Mouse (Mus musculus): ENCODE data around the gene N4bp2l2. TPM values are rescaled to one million over a fixed set of nuclear protein-coding genes. Genes with fewer than 3 reads are reported as not detected.
A peak's percentile ranks its signal among the peaks of the same experiment; 100 is the strongest.
"Not testable (repeated sequence)": the region's sequence is repeated elsewhere in the genome, so short reads cannot be mapped to it uniquely, and the experiment has no call there.

The N4bp2l2 gene
- polyA plus RNA-seq, 1 experiment from 2014 or later: 32.2 TPM

DNA sequence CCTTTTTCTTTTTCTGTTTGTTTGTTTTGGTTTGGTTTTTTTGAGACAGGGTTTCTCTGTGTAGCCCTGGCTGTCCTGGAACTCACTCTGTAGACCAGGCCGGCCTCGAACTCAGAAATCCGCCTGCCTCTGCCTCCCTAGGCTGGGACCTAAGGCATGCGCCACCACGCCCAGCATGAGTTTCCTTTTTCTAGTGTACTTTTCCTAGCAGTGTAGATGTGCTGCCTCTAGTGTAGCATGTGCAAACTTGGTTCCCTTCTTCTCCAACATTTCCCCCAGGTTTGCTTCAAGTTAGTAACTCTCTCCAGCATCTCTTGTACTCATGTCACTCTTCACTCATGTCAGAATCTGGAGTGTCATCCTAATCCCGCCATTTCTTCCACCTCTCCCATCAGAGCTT, 16.9 kb upstream of the N4bp2l2 start:
- ATAC-seq (ENCODE audit: insufficient number of reproducible peaks, insufficient read depth, low FRiP score, low read depth); H3K4me3 ChIP-seq (ENCODE audit: control insufficient read depth in 1 of 2, insufficient read depth in 1 of 2, low read depth in 1 of 2, low read length in 2 of 2): not testable (repeated sequence)
- WGBS: 91% methylated on average over 6 of the region's 6 CpGs

DNA sequence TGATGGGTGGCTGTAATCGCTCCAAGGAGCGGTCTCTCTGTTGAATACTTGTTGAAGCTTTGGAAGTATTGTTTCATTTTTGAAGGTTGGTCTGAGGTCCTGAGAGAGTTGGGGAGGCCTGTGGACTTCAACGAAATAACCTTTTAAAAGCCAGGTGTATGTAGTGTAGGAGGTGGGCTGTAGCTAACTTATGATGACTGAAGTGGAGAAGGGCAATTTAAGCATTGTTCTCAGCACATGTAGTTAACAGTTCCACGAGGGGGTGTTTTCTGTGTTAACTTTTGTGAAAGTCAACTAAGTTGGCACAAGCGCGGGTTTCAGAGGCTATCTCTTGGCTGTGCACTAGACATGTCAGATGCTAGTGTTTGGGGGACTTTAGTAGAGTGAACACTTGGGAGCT, 8.9 kb upstream of the N4bp2l2 start:
- no peaks in the 10 kb centered on the region for H3K27me3 ChIP-seq (ENCODE audit: control insufficient read depth, insufficient read depth, low read length)
- peak overlapping the region; percentile 90 for H3K9ac ChIP-seq (ENCODE audit: low read length)
- H3K27ac ChIP-seq (replicated peaks in 1 of 2; ENCODE audit: control insufficient read depth in 1 of 2, insufficient read depth in 1 of 2, low read depth in 2 of 2, low read length in 2 of 2): no peak overlapping the region
- WGBS: 37% methylated on average over 6 of the region's 6 CpGs
- H3K4me2 ChIP-seq (ENCODE audit: low read length): peak overlapping the region; percentile 71
- ATAC-seq (ENCODE audit: insufficient number of reproducible peaks, insufficient read depth, low FRiP score, low read depth): no peak
- H3K4me1 ChIP-seq (ENCODE audit: control insufficient read depth in 2 of 2, insufficient read depth in 2 of 2, low read length in 2 of 2): peaks cover 0 to 11% of the 10 kb centered on the region in 2 experiments; a peak in 3 of 4 replicates
- H3K36me3 ChIP-seq (ENCODE audit: control insufficient read depth, insufficient read depth, low read length): no peaks in the 10 kb centered on the region
- peak overlapping the region; percentile 72 to 95 for H3K4me3 ChIP-seq (ENCODE audit: control insufficient read depth in 1 of 2, insufficient read depth in 1 of 2, low read depth in 1 of 2, low read length in 2 of 2)
- no peaks in the 10 kb centered on the region for H3K9me3 ChIP-seq (ENCODE audit: control insufficient read depth, low read length)

More for the DNA sequence above, 16.9 kb upstream of the N4bp2l2 start:
- not testable (repeated sequence) for H3K27me3 ChIP-seq (ENCODE audit: control insufficient read depth, insufficient read depth, low read length); H3K36me3 ChIP-seq (ENCODE audit: control insufficient read depth, insufficient read depth, low read length); H3K9me3 ChIP-seq (ENCODE audit: control insufficient read depth, low read length); H3K9ac ChIP-seq (ENCODE audit: low read length); H3K4me1 ChIP-seq (ENCODE audit: control insufficient read depth in 2 of 2, insufficient read depth in 2 of 2, low read length in 2 of 2); H3K27ac ChIP-seq (replicated peaks in 1 of 2; ENCODE audit: control insufficient read depth in 1 of 2, insufficient read depth in 1 of 2, low read depth in 2 of 2, low read length in 2 of 2); H3K4me2 ChIP-seq (ENCODE audit: low read length)

DNA sequence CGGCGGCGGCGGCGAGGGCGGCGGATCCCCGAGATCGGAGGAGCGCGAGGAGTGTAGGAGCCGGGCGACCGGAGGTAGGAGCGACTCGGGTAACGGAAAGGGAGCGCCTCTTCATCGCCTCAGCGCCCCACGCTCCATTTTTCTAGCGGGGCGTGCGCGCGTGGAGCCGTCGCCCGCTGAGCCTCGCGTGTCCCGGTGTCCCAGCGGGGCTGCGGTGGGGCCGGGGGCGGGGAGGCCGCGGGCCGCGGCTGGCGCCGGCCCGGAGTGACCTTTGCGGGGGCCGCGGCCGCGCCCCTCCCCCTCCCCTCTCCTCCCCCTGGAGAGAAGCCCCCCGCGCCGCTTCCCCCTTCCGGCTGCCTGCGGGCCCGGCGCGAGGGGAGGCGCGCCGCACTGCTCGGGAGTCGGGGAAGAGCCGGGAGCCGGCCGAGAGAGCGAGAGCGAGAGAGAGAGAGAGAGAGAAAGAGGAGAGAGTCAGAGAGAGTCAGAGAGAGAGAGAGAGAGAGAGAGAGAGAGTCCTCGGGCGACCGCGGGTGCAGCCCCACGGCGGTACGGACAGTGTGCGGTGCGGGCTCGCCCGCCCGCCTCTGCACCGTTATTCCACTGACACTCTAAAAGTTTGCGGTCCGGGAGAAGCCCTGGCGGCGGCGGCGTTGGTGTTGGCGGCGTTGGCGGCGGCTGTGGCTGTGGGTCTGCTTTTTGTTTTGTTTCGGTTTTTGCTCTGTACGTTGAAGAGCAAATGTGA, 8.1 kb upstream of the N4bp2l2 start:
- H3K36me3 ChIP-seq (ENCODE audit: control insufficient read depth, insufficient read depth, low read length): no peaks in the 10 kb centered on the region

DNA sequence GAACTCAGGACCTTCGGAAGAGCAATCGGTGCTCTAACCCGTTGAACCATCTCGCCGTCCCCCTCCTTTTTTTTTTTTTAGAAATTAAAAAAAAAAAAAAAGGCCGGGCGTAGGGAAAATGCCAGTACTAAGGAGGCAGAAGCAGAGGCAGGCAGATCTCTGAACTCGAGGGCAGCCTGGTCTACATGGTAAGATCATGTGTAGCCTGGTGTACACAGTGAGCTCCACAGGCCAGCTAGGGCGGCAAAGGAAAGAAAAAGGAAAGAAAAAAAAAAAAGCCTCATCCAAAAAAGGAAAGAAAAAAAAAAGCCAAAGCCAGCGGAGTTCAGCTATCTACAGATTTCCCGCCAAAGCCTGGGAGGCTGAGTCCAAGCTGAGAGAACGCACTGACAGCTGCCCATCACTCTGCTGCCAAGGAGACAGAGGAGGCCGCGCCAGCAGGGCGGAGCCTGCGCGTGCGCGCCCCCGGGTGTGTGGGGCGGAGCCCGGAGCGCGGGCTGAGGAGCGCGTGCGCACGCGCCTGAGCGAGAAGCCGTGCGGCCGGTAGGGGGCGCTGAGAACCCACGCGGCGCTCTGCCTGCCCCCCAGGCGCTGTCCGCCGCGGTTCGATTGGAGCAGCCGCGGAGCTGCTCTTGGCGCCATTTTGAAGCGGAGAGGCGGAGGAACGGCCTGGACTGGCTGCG, 7.3 kb upstream of the N4bp2l2 start, which contains the start of gene Pds5b:
Gene Pds5b (plus strand): TSS at position 587 of the 683 bp plus-strand sequence.
- Histone ChIP-seq H3K9me3 (ENCODE audit: control insufficient read depth, low read length) (no peaks in the 10 kb centered on the region), H3K4me2 (ENCODE audit: low read length) (peak within 1 kb of the TSS; percentile 71), H3K36me3 (ENCODE audit: control insufficient read depth, insufficient read depth, low read length) (no peaks in the 10 kb centered on the region), H3K4me3 (ENCODE audit: control insufficient read depth in 1 of 2, insufficient read depth in 1 of 2, low read depth in 1 of 2, low read length in 2 of 2) (peak within 1 kb of the TSS; percentile 72 to 95), H3K9ac (ENCODE audit: low read length) (peak within 1 kb of the TSS; percentile 90), H3K27ac (replicated peaks in 1 of 2; ENCODE audit: control insufficient read depth in 1 of 2, insufficient read depth in 1 of 2, low read depth in 2 of 2, low read length in 2 of 2) (peak within 1 kb of the TSS; percentile 86 to 88), H3K4me1 (ENCODE audit: control insufficient read depth in 2 of 2, insufficient read depth in 2 of 2, low read length in 2 of 2) (peaks cover 0 to 11% of the 10 kb centered on the region in 2 experiments; a peak in 3 of 4 replicates), H3K27me3 (ENCODE audit: control insufficient read depth, insufficient read depth, low read length) (no peaks in the 10 kb centered on the region)
- ATAC-seq (ENCODE audit: insufficient number of reproducible peaks, insufficient read depth, low FRiP score, low read depth): peak; percentile 95
- 19% methylated on average over 36 of the region's 49 CpGs for WGBS

More for the DNA sequence above, 8.1 kb upstream of the N4bp2l2 start:
- Histone ChIP-seq H3K27me3 (ENCODE audit: control insufficient read depth, insufficient read depth, low read length) (no peaks in the 10 kb centered on the region), H3K4me1 (ENCODE audit: control insufficient read depth in 2 of 2, insufficient read depth in 2 of 2, low read length in 2 of 2) (peaks cover 0 to 11% of the 10 kb centered on the region in 2 experiments; a peak in 3 of 4 replicates), H3K4me3 (ENCODE audit: control insufficient read depth in 1 of 2, insufficient read depth in 1 of 2, low read depth in 1 of 2, low read length in 2 of 2) (peak overlapping the region; percentile 72 to 95), H3K9me3 (ENCODE audit: control insufficient read depth, low read length) (no peaks in the 10 kb centered on the region), H3K4me2 (ENCODE audit: low read length) (peak overlapping the region; percentile 71), H3K27ac (replicated peaks in 1 of 2; ENCODE audit: control insufficient read depth in 1 of 2, insufficient read depth in 1 of 2, low read depth in 2 of 2, low read length in 2 of 2) (peak overlapping the region; percentile 86 to 88), H3K9ac (ENCODE audit: low read length) (peak overlapping the region; percentile 90)
- ATAC-seq (ENCODE audit: insufficient number of reproducible peaks, insufficient read depth, low FRiP score, low read depth): peak; percentile 62
- under 1% methylated on average over 64 of the region's 91 CpGs for WGBS

DNA sequence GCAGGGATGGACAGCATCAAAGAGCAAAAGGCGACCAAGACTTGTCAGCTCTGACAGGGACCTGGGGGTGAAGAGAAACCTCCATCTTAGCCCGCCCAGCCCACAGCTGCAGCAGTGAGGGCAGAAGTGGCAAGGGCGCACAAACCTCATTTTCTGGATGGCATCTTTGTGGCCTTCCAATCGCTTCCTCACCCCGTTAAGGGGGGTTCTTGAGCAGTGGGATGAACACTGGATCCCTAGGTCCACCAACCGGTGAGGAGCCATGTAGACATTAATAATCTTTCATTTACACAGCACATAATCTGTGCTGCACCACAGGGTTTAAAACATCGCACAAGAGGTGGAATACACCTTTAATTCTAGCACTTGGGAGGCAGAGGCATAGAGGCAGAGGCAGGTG, 6.4 kb upstream of the N4bp2l2 start:
- Histone ChIP-seq H3K4me1 (ENCODE audit: control insufficient read depth in 2 of 2, insufficient read depth in 2 of 2, low read length in 2 of 2) (peaks cover 0 to 11% of the 10 kb centered on the region in 2 experiments; a peak in 3 of 4 replicates), H3K9ac (ENCODE audit: low read length) (no peak overlapping the region), H3K27ac (replicated peaks in 1 of 2; ENCODE audit: control insufficient read depth in 1 of 2, insufficient read depth in 1 of 2, low read depth in 2 of 2, low read length in 2 of 2) (no peak overlapping the region), H3K27me3 (ENCODE audit: control insufficient read depth, insufficient read depth, low read length) (no peaks in the 10 kb centered on the region), H3K36me3 (ENCODE audit: control insufficient read depth, insufficient read depth, low read length) (no peaks in the 10 kb centered on the region), H3K9me3 (ENCODE audit: control insufficient read depth, low read length) (no peaks in the 10 kb centered on the region), H3K4me2 (ENCODE audit: low read length) (no peak overlapping the region), H3K4me3 (ENCODE audit: control insufficient read depth in 1 of 2, insufficient read depth in 1 of 2, low read depth in 1 of 2, low read length in 2 of 2) (no peak overlapping the region)
- ATAC-seq (ENCODE audit: insufficient number of reproducible peaks, insufficient read depth, low FRiP score, low read depth): no peak
- 86% methylated on average over 7 of the region's 7 CpGs for WGBS

DNA sequence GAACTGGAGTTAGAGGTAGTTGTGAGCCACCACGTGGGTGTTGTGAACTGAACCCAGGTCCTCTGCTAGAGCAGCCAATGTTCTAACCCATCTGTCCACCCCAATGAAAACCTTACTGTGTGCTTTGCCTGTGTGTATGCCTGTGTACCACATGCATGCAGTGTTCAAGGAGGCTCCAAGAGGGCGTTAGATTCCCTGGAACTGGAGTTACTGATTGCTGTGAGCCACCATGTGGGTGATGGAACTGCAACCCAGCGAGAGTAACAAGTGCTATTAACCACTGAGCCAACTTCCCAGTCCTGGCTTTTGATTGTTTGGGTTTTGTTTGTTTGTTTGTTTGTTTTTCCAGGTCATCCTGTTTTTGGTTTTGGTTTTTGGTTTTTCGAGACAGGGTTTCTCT, 2.7 kb upstream of the N4bp2l2 start:
- Histone ChIP-seq H3K9me3 (ENCODE audit: control insufficient read depth, low read length) (no peaks in the 10 kb centered on the region), H3K4me2 (ENCODE audit: low read length) (no peak overlapping the region), H3K4me1 (ENCODE audit: control insufficient read depth in 2 of 2, insufficient read depth in 2 of 2, low read length in 2 of 2) (peaks cover 0 to 4% of the 10 kb centered on the region in 2 experiments; a peak in 2 of 4 replicates), H3K4me3 (ENCODE audit: control insufficient read depth in 1 of 2, insufficient read depth in 1 of 2, low read depth in 1 of 2, low read length in 2 of 2) (no peak overlapping the region), H3K27me3 (ENCODE audit: control insufficient read depth, insufficient read depth, low read length) (no peaks in the 10 kb centered on the region), H3K27ac (replicated peaks in 1 of 2; ENCODE audit: control insufficient read depth in 1 of 2, insufficient read depth in 1 of 2, low read depth in 2 of 2, low read length in 2 of 2) (no peak overlapping the region), H3K36me3 (ENCODE audit: control insufficient read depth, insufficient read depth, low read length) (no peaks in the 10 kb centered on the region), H3K9ac (ENCODE audit: low read length) (no peak overlapping the region)
- ATAC-seq (ENCODE audit: insufficient number of reproducible peaks, insufficient read depth, low FRiP score, low read depth): no peak
- 55% methylated on average over 4 of the region's 4 CpGs for WGBS

DNA sequence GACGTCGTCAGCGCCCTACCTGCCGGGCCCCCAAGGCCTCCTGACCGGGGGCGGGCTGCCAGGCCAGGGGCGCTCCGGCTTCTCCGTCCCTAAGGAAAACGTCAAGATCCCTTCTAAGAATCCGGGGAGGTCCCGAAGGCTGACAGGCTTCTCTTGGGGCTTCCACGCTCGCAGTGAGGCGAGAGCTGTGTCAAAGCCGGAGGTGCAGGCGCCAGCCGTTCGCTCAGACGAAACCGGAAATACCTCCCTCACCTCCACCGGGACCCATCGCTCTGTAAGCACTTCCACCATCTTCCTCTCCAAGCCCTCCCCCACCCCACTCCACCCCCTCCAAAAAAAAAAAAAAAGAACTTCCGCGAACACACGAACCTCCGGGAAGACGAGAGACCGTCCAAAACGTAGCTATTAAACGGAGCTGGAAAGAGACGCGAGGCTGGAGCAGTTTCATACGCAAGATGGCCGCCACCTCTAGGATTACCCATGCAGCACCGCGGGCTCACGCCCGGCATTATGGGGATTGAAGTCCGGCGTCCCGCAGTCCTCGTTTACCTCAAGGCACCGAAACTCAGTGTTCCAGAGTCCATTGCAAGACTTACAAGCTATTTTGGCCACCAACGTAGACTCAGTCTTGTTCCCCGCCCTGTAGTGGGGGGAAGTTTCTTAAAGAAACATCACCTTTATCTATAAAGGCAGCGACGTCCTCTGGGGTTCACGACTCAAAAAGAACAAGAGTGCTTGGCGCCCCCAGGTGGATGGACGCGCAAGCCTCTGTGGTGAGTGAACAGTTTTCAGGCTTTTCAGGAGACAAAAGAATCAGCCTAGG, 640 bp downstream of the N4bp2l2 start:
- Histone ChIP-seq H3K4me1 (ENCODE audit: control insufficient read depth in 2 of 2, insufficient read depth in 2 of 2, low read length in 2 of 2) (peaks cover 0 to 12% of the 10 kb centered on the region in 2 experiments; a peak in 2 of 4 replicates), H3K4me2 (ENCODE audit: low read length) (peak overlapping the region; percentile 82), H3K27ac (replicated peaks in 1 of 2; ENCODE audit: control insufficient read depth in 1 of 2, insufficient read depth in 1 of 2, low read depth in 2 of 2, low read length in 2 of 2) (peak overlapping the region; percentile 92 to 98), H3K9ac (ENCODE audit: low read length) (peak overlapping the region; percentile 96), H3K36me3 (ENCODE audit: control insufficient read depth, insufficient read depth, low read length) (peaks cover 20% of the 10 kb centered on the region), H3K9me3 (ENCODE audit: control insufficient read depth, low read length) (no peaks in the 10 kb centered on the region), H3K27me3 (ENCODE audit: control insufficient read depth, insufficient read depth, low read length) (no peaks in the 10 kb centered on the region), H3K4me3 (ENCODE audit: control insufficient read depth in 1 of 2, insufficient read depth in 1 of 2, low read depth in 1 of 2, low read length in 2 of 2) (peak overlapping the region; percentile 77 to 87)
- under 1% methylated on average over 52 of the region's 52 CpGs for WGBS
- ATAC-seq (ENCODE audit: insufficient number of reproducible peaks, insufficient read depth, low FRiP score, low read depth): peak; percentile 97
